ENCODE assay signal across 31 mouse cellular contexts in genomic region chr1:134191192-134191591, GRCm38 (mm10). TPM values are rescaled to one million over a fixed set of nuclear protein-coding genes. Genes with fewer than 3 reads are reported as not detected.
A peak's percentile ranks its signal among the peaks of the same experiment; 100 is the strongest.
DNase-seq lines count a peak whose midpoint lies in the region; TF ChIP-seq lines count a peak whose summit lies in the region.
"Had no signal": no experiment of that assay in that cellular context is flagged by ENCODE, and none has a peak within 500 bp of the region (broad histone marks: within the 10 kb centered on the region; RNA-seq: fewer than 3 reads in every experiment).

No protein-coding gene starts in this region.

- DNase-seq in adrenal gland, adult (ENCODE audit: inconsistent age in 2 of 2, low spot score in 1 of 2): peak; percentile 54 to 63
- DNase-seq in adrenal gland, adult 2 months: no peak
- peak; percentile 67 for DNase-seq in gastrocnemius, adult 2 months
- no peak for DNase-seq in gastrocnemius, postnatal 36 days
- DNase-seq in 3T3-L1 (ENCODE audit: low read depth, low spot score): peak; percentile 20
- peak; percentile 66 for DNase-seq in skeletal muscle tissue, adult 2 months (ENCODE audit: low read depth, low spot score)
- no peak for DNase-seq in right cerebral cortex, postnatal 14 days
- DNase-seq: adrenal gland, adult 8-10 months; adrenal gland, postnatal 25 days; B cell, adult 2 months; cerebellum, adult 9-11 months; cerebellum, postnatal 25 days; heart, adult 2 months; heart, postnatal 14 days had no signal

- no peak for TF ChIP-seq CTCF in gastrocnemius, adult 2 months (IDR thresholded peaks at IDR 0.05)

- intact Hi-C loops in gastrocnemius, adult 2 months (cut with DNase I): no loop called here
- intact Hi-C loops in gastrocnemius, postnatal 36 days (cut with DNase I): no loop called here

- peak overlapping the region; percentile 93 for H3K27ac ChIP-seq in gastrocnemius, adult 2 months
- H3K27ac ChIP-seq: embryonic facial prominence, embryonic 12.5 days; embryonic facial prominence, embryonic 15.5 days; forebrain, embryonic 12.5 days; forebrain, embryonic 15.5 days; heart, adult 2 months; heart, embryonic 10.5 days; heart, embryonic 13.5 days; hindbrain, embryonic 12.5 days; hindbrain, embryonic 15.5 days had no signal

- no peak overlapping the region for H3K4me3 ChIP-seq in gastrocnemius, adult 2 months
- H3K4me3 ChIP-seq: embryonic facial prominence, embryonic 12.5 days; embryonic facial prominence, embryonic 15.5 days; erythroblast, embryonic 14.5 days; forebrain, embryonic 12.5 days; forebrain, embryonic 15.5 days; heart, adult 2 months; heart, embryonic 10.5 days; heart, embryonic 13.5 days; hindbrain, embryonic 12.5 days; hindbrain, embryonic 15.5 days had no signal

RNA-seq across cellular contexts. Expression of gene Mybph, which starts 2.1 kb away (rescaled TPM):
- total RNA-seq in adrenal gland, adult 2 months (2021): under 1 TPM in 1 of 2 experiments, not detected in 1; 0.38 TPM
- 0.25 and 0.59 TPM in 2 replicates for polyA plus RNA-seq in adrenal gland, adult 2 months (2012; rRNA removed)
- total RNA-seq in gastrocnemius, adult 2 months (2021): 100 to 1,000 TPM; 192 to 318 TPM
- total RNA-seq in gastrocnemius, postnatal 36 days (2021): 100 to 1,000 TPM; 547 to 589 TPM
- total RNA-seq: adrenal gland, postnatal 25 days; common myeloid progenitor, adult 5-6 weeks; granulocyte monocyte progenitor cell, adult 5-6 weeks; heart, adult 2 months; heart, postnatal 14 days; hematopoietic stem cell, adult 5-6 weeks had no signal
- polyA plus RNA-seq: erythroblast, embryonic 14.5 days; forebrain, embryonic 15.5 days; G1E; intestine, embryonic 14.5 days; intestine, postnatal 0 days; Patski had no signal

RNA-seq across cellular contexts. Expression of gene Chil1, which starts 9.2 kb away (rescaled TPM):
- total RNA-seq in adrenal gland, adult 2 months (2021): 1 to 10 TPM; 1.1 to 1.6 TPM
- polyA plus RNA-seq in adrenal gland, adult 2 months (2012; rRNA removed): 0.20 and 0.57 TPM in 2 replicates
- total RNA-seq in gastrocnemius, adult 2 months (2021): 1 to 10 TPM; 1.8 to 6.9 TPM
- 1 to 10 TPM in 1 of 2 experiments, under 1 TPM in 1; 0.64 to 1.8 TPM for total RNA-seq in gastrocnemius, postnatal 36 days (2021)
- total RNA-seq: G1E had no signal
- polyA plus RNA-seq: erythroblast, embryonic 14.5 days; G1E had no signal

RNA-seq across cellular contexts. Expression of gene Adora1, which starts 44.0 kb away (rescaled TPM):
- 100 to 1,000 TPM; 110 to 198 TPM for total RNA-seq in adrenal gland, adult 2 months (2021)
- polyA plus RNA-seq in adrenal gland, adult 2 months (2012; rRNA removed): 180 and 209 TPM in 2 replicates
- under 1 TPM; 0.20 to 0.31 TPM for total RNA-seq in gastrocnemius, adult 2 months (2021)
- under 1 TPM; 0.33 to 0.59 TPM for total RNA-seq in gastrocnemius, postnatal 36 days (2021)
- total RNA-seq: CH12.LX; common myeloid progenitor, adult 5-6 weeks; granulocyte monocyte progenitor cell, adult 5-6 weeks had no signal
- polyA plus RNA-seq: erythroblast, embryonic 14.5 days; G1E had no signal

Comparison
In these comparisons a context has a peak if more than half of its experiments do, and no peak if none do; other contexts are left out.
1. DNase-seq: peak in adrenal gland, adult (2 of 2), gastrocnemius, adult 2 months (single experiment), 3T3-L1 (single experiment) and skeletal muscle tissue, adult 2 months (single experiment); none in adrenal gland, adult 2 months (single experiment), gastrocnemius, postnatal 36 days (0 of 2) and right cerebral cortex, postnatal 14 days (single experiment).
2. RNA of gene Mybph, which starts 2.1 kb away (total RNA-seq): 547 to 589 TPM in gastrocnemius, postnatal 36 days and 192 to 318 TPM in gastrocnemius, adult 2 months; 0.38 TPM in adrenal gland, adult 2 months; every median in the first group is over 100 times any median in the second.
3. RNA of gene Adora1, which starts 44.0 kb away (total RNA-seq): 110 to 198 TPM in adrenal gland, adult 2 months; 0.33 to 0.59 TPM in gastrocnemius, postnatal 36 days and 0.20 to 0.31 TPM in gastrocnemius, adult 2 months; every median in the first group is over 10 times any median in the second.